Mouse (Mus musculus): ENCODE measurements around the gene Hhat. TPM values are rescaled to one million over a fixed set of nuclear protein-coding genes. Genes with fewer than 3 reads are reported as not detected.
A peak's percentile ranks its signal among the peaks of the same experiment; 100 is the strongest.

Hhat gene
- total RNA-seq, 2 experiments from 2014 or later: 0.62 to 1.3 TPM

DNA sequence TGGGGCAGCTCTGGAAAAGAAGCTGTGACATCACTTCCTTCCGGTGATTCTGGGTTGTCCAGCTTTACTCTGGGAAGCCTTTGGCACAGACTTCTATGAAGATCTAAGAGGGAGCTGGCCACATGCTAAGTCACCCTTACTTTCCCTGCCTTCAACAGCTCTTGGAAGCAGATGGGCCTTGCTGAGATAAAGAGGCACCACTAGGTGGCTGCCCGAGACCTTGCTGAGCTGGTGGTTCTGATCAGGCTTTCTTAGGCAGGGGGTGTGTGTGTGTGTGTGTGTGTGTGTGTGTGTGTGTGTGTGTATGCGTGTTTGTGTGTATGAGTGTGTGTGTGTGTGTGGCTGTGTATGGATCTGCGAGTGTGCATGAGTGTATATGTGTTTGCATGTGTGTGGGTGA is 13.4 kb upstream of the Hhat start:
- peak in 1 of 2 experiments; percentile 21 for DNase-seq

DNA sequence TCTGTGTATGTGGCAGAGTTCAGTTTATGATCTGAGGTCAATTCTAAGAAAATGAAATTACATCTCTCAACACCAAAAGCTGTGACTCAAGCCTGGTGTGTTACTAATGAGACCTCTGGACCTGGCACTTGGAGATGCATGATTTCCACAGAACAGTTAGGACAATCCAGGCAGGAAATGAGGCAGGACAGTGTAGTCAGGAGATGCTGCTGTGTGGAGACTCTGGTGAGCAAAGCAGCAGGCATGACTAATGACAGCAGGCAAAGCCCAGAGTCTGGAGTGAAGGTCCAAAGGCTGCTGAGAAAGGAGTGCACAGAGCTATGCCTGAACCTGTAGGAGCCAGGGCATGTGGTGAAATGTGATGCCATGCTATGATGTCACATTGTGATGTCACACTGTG is 10.2 kb upstream of the Hhat start:
- no peak for DNase-seq

DNA sequence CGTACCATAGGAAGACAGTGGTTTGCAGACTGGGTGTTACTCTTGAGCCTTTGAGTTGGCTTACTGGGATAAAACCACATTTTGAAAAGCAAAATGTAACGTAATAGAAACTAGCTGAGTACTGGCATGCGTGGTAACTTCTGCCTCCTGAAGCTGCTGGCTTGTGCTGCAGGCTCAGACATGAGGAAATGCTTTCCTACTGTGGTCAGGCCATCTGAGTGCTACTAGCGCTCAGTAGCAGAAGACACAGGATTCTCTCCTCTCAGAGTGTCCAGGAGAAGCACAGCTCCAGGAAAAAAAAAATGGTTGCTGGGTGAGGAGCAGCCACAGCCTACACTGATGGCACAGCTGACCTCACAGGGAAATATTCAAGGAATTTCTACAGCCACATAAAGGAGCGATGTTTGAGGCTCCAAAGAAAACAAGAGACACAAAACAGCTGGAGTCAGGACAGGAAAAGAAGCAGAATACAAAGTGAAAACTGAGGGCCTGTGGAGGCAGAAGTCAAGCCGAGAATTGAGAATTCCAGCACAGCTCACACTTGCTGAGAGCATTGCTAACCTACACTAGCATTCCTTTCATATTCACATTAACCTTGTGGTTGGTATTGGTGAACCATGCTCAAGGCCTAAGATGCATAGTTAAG is 8.0 kb upstream of the Hhat start:
- DNase-seq: no peak

DNA sequence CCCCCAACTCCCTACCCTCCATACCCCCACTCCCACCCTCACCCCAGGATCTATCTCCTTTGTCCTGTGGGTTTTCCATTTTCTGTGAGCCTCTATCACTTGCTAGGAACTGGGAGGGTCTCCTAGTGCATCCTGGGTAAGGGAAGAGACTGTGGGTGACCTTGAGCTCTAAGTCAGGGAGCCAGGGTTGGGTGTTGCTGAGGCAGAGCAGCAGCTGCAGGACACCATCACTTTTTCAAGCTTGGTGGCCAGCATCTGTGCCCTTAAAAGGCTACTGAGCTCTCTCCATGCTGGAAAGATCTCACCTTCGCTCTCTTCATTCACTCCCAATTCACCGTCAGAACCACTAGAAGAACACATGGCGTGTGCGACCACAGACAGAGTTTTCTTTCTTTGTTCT is 7.2 kb upstream of the Hhat start:
- no peak for DNase-seq

DNA sequence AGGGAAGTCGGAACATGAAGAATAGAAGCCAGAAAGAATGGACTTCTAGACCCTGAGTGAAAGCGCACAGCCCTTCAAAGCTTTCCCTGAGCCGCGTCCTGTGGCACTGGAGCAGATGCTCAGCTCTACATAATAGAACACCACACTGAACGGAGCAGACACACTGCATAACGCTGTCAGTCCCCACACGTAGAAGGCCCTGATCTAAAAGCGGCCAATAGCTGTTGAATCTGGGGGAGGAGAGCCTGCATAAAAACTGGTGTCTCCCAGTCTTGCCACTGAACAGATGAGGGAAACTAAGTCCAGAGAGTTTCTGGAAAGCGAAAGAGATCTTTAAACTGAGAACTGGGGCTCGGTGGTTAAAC is 911 bp downstream of the Hhat start:
- peak; percentile 41 to 47 for DNase-seq

DNA sequence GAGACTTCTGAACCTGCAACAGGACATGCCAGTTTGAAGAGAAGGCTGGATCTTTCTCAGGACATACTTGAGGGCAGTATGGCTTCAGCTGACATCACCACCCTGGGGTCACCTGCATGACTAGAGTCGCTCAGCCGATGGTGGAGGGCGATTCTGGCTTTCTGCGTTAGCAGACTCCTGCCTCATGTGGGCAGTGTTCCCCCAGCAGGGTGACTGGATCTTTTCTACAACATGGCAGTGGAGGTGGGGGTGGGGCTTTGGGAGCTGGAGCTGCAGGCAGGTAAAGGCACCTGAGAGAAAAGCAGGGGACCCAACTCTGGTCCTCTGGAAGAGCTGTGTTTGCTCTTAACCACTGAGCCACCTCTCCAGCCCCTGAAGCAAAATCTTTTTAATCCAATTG is 5.5 kb downstream of the Hhat start:
- no peak for DNase-seq

DNA sequence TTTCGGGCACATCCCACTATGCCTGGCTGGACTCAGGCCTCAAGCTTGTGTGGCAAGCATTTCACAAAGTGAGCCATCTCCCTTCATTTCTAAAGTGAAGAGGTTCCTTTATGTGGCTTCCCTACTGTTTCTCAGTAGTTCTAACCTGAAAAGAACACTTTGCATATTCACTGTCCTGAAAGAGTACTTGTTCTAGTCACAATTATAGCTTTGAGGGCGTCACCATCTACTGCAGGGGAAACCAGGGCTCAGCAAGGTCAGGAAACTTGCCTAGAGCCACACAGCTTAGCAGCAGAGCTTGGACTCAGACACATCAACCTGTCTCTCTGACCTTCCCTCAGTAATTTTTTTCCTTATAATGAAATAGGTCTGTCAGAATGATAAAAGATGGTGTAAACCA is 6.5 kb downstream of the Hhat start:
- no peak for DNase-seq

DNA sequence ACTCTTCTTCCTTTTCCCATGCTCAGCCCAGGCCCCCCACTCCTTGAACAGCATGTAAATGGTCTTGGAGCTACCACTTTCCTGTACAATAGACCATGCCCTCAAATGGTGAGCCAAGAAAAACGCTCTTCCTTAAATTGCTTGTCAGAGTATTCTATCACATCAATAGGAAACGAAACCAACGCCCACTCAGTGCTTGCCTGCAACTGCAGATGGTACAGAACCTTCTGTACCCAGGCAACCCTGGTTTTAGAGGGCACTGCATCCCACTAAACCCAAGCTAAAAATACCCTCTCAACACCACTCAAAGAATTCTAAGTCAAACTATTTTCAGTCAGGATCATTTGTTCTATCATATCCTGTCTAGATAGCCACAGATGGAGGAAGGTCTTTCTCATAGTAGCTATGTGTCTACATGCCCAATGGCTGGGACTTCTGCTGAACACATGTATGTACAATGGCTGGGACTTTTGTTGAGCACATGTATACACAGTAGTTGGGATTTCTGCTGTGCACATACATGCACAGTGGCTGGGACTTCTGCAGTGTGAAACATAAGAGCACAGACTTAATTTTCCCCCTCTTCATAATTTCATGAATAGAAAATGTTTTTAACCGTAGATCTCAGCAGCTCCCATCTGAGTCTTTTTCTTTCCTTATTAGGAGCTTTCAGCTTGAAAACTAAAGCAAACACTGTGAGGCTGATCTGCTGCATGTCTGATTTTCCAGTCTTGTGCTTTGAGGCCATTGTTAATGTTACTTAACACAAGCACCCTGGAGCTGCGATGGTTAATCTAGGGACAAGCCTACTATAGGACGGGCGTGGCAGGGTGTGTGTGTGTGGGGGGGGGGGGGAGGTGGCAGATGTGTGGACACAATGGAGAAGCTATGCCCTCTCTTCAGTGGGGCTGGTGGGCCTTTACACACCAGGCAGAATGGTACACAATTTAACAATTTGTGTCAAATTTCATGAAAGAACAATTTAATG is 7.8 kb downstream of the Hhat start:
- no peak for DNase-seq

DNA sequence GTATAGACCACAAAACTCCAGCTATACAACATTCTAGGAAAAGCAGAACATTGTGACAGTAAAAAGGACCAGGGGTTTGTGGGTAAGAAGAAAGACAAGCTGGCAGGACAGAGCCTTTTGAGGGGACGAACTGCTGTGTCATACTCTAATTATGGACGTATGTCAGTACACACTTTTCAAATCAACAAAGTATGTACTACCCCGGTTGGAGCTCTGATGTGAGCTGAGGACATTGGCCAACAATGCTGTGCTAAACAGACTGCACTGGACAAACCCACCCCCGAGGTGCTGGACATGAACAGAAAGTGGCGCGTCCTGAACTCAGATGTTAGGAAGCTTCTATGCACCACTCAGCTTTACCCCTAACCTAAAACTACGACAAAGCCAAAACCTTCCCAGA is 14.3 kb downstream of the Hhat start:
- DNase-seq: no peak

DNA sequence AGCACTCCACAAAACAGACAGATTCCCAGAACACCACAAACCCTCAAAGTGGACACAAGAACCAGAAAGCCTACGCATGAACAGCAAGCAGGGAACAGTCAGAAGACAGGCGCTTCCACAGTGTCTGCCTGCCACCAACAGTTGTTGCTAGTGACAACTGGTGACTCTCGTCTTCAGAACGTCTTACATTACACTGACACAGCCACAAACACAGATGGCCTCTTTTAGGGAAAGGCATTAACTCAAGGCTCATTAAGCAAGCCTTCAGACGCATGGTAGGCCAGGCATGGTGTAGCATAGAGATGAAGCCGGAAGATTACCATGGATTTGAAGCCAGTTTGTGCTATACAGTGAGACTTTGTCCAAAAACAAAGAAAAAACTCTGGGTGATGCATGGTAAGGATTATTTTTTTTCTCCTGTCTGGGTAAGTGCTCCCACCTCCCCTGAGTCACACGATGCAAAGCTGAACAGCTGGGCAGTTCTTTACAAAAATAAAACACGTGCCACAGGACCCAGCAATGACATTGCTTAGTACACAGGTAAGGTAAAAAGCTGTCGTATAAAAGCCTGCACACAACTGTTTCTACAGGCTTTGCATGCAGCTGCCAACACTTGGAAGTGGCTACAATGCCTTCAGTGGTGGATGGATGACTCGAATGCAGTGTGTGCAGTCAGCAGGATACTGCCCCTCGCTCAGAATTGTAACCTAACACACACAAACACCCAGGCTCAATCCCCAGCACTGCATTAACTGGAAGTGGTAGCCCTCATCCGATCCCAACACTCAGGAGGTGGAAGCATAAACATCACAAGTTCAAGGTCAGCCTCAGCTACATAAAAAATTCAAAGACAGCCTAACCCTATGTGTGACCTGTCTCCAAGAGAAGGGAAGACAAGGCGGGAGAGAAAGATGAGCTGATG is 15.1 kb downstream of the Hhat start:
- no peak for DNase-seq

DNA sequence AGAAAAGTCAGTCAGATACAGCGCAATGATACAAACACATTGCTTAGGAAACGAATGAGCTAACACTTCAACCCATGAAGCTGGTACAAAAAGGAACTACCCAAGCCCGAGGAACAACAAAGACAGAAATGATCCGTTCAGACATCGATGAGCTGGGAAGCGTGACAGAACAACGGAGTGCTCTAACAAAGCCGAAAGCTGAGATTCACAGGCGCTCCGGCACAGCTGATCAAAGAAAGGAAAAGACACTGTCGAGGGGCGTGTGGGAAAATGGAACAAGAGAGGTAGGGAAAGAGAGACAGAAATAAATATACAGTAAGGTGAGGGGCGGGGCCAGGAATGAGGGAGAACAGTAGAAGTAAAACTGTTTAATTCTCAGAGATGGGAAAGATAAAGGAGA is 15.8 kb downstream of the Hhat start:
- no peak for DNase-seq

DNA sequence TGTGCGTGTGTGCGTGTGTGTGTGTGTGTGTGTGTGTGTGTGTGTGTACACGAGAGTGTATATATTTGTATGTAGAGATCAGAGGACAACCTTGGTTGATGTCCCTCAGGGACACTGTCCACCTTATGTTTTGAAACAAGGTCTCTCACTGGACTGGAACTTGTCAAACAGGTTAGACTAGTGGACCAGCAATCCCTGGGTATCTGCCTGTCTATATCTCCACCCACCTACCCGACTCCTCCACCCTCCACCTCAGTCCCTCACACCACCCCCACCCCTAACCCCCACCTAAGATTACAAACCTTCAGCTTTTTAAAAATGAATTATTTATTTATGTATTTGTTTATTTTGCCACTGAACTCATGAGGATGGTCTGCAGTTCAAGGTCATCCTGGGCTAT is 16.8 kb downstream of the Hhat start:
- no peak for DNase-seq

DNA sequence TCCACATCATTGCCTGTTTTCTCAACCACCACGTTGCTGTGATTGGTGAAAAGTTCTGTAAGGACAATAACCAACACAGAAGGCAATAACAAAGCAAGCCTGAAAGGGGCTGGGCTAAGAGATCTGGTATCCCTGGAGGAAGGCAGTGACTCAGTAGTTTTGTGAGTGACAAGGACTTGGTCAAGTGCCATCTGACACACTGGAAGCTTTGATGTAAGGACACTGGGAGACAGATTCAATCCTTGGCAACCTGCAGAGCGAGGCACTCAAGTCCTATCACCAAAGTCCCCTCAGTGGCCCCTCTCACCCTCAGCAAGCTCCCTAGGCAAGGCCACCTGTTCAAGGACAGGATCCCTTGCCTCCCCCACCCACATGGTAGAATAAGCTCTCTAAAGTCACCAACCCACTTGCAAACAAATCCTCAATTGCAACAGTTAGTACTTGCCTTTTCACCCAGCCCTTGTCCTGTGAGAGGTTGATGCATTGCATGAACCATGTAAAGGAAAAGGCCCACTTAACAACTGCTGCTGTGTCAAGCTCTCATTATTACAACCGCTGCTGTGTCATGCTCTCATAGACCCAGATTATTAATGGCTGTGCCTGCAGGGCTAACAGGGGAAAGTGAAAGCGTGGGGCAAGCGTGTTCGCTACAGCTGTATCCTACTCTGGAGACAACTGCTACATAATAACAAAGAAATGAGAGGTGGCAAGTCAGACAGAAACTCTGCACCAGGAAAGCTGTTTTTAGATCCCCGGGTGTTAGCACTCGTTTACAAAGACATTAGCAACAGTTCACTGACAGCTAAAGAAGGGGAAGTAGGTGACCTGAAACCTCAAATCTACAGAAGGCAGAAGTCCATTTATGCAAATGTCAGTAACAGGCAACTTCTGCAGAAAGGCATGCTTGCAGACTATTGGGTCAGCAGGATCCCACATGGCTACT is 18.1 kb downstream of the Hhat start:
- DNase-seq: no peak

DNA sequence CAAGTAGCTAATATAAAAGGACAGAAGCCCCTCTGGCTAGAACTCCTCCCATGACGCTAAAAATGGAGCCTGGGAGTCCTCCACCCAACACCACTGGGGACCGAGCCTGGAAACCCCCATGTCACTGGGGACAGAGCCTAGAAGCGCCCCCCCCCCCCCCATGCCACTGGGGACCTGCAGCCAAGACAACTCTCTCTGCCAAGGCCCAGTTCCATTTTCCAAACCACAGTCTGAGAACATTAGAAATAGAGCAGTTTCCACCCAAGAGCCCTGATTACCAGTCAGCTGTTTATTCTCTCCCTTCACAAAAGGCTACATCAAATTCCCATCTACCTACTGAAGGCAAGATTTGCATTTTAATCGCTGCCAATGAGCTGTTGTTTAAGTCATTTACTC is 21.0 kb downstream of the Hhat start:
- no peak for DNase-seq

DNA sequence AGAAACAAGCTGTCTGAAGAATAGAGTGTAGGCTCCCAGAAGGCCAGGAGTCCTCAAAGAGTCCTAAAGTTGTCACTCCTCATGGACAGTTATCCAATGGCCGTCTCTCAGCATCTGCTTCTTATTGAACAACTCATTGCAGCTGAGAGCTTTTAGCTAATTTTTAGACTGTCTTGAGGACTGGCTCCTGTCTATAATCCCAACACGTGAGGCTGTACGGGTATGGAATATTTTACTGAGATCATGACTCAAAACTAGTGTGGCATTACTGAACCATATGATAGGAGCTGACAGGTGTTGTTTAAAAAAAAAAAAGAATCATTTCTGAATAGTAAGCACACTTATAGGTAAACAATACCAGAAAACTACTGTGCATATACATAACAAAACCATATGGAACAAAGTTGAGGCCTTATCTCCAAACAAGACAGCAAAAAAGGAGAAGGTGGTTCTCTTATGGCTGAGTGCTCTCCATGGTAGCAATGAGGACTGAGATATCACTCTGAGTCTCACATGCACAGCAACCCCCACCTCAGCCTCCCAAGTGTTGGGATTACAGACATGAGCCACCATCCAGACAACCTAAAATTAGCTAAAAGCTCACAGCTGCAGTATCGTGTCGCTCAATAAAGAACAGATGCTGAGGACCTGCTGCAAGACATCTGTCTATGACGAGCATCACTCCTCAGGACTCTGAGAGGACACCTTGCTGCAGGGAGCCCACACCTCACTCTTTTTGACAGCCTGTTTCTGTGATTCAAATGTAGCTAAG is 21.6 kb downstream of the Hhat start:
- no peak for DNase-seq

DNA sequence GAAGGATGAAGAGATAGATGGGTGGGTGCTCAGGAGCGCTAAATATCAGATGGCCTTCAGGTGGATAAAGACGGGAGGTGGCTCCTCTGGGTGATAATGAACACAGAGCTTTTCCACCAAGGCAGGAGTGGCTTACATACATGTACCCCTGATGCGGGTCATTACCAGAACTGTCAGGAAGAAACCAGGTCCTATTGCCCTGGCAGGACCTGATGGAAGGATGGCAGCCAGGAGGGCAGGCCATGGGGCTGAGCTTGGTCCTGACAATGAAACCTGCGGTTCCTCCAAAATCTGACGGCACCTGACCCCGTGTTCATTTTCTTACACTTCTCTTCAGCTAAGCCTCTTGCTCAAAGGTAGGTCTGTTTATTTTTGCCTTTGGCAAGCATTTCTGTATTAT is 24.8 kb downstream of the Hhat start:
- DNase-seq: no peak

DNA sequence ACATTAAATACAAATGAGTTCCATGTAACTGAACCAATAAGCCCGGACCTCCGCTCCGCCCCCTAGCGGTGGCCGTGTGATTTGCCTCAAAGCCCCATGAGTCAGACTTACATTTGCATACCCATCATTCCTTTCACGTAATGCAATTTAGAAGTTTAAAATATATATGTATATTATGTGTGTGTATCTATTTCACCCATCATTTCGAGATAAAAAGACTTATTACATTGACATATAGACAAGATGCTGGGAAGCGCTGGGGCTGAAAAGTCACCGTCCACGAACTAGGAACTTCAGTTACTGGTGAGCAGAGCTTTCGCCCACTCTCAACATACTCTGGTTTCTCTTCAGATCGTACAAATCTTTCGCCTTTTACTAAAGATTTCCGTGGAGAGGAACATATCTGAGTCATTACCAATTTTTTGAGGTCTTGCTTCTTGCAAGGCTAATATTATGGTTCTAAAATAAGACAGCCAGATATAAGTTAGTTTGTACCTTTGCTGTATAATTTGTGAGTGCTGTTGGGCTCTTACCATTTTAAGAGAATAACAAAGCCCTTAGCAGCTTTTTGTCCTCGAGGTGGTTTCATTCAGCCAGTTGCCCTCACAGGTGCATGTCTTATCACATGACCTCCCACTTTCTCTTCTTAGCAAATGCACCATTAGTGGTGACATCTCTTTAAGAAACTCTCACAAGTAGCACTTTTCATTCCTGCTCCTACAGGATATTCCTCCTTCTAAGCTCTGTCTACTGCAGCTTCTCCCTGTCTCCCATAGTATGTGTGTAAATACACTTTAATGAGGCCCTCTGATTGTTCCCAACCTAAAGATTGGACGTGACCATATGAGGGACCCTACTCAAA is 25.6 kb downstream of the Hhat start:
- no peak for DNase-seq

DNA sequence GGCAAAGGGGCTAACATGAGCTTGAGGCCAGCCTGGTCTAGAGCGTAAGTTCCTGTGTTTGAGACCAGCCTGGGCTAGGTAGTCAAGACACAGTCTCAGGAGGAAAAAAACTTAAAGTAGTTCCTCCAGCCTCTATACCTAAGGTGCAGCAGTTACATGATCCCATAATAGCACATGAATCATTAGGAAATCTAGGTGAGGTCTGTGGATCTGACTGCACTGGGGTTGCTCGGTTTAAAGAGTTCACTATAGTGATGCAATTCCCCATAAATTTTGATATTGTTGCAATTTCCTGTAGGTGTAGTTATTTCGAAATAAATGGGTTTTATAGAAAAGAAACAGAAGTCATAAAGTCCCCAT is 26.2 kb downstream of the Hhat start:
- DNase-seq: no peak

DNA sequence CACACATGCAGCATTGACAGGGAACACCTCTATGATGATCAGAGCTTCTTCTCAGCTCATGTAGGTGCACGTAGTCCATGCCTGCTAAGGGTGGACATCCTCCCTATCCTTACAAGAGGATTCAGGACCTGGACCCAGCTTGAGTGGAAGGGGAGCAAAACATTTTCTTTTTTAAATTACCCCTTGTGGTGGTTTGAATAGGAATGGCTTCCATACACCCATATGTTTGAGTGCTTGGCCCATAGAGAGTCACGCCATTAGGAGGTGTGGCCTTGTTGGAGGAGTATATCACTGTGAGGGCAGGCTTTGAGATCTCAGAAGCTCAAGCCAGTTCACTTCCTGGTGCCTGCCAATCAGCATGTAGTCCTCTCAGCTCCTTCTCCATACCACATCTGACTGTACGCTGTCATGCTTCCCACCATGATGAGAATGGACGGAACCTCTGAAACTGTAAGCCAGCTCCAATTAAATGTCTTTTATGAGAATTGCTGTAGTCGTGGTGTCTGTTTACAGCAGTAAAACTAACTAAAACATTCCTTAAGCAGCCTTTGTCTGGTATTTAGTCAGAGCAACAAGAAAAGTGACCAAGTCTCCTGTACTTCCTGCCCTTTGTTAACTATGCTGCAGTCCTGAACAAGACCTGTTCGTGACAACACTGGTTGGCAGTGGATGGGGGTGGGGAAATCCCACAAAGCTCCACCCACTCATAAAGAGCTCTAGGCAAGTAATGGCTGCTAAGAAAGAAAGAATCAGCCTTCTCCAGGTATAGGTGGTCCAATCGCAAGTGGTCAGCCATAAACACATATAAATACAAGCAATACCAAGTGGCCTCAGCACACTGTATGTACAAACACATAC is 28.4 kb downstream of the Hhat start:
- DNase-seq: no peak
